Mouse (Mus musculus): Measurements from ENCODE around the gene Rpl21. TPM values are rescaled to one million over a fixed set of nuclear protein-coding genes. Genes with fewer than 3 reads are reported as not detected.

Gene Rpl21
- total RNA-seq, 1 experiment from 2014 or later: 347 TPM

DNA sequence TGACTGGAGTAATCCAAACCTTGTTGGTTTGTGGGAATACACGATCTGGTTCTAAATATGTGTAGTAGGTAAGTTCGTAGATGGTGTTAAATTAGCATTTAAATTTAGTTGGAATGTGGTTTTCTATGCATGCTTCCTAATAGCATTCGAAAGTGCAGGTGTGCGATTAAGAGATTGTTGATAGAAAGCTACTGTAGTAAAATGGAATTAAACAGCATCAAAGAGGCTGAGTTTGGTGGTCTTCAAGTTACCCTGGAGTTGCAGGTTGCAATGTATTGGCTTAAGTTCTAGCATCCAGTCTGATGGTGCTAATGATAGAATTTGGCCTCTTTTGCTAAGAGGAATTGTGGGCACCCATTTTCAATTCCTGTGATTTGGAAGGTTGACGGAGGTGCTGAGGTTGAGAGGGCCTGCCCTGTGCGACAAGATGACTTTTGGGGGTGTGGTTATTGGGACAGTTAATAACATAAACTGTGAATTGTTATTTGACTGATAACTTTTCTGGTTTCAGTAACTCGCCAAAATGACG is 1.0 kb downstream of the Rpl21 start:
- DNase-seq: no peak

DNA sequence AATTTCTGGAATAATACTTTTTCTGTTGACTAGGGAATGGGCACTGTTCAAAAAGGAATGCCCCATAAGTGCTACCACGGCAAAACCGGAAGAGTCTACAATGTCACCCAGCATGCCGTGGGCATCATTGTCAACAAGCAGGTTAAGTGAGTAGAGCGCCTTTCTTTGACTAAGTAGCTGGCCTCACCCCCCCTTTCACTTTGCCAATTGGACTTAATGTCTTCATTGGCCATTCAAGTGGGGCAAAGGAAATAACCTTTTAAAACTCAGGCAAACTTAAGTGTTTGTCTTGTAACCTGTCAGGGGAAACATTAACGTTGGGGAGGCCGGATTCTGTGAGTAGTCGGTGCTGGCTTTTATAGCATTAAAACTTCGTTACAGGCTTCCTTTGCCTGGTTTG is 2.3 kb downstream of the Rpl21 start:
- DNase-seq: no peak

DNA sequence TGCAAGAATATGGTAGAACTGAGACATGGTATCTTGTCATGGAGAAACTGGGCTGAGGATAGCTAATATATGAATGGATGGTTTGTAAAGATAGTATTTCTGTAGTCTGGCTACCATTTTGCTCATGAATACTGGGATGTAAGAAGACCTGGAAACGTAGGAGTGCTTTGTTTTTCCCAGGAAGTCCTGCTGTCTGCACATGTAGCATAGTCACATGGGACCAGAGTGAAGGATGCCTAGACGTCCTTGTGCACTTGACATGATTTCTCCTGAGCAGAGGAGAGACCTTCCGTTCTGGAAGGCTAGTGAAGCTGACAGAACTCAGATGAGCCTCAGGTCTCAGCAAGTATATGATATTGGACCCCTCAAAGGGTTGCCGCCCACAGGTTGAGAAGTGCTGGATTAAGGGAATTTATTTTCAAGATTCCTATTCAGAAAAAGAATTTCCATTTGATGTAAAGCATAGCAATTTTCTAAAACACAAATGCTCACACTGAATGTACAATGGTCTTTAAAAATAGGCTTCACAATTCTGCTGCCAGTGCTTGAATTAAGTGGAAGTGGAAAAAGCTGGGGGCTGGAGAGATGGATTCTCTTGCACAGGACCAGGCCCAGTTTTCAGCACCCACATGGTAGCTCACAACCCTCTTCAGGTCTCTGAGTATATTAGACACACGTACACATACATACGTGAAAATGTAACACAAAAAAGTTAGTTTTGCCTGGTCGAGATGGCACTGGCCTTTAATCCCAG is 5.5 kb downstream of the Rpl21 start:
- DNase-seq: no peak

DNA sequence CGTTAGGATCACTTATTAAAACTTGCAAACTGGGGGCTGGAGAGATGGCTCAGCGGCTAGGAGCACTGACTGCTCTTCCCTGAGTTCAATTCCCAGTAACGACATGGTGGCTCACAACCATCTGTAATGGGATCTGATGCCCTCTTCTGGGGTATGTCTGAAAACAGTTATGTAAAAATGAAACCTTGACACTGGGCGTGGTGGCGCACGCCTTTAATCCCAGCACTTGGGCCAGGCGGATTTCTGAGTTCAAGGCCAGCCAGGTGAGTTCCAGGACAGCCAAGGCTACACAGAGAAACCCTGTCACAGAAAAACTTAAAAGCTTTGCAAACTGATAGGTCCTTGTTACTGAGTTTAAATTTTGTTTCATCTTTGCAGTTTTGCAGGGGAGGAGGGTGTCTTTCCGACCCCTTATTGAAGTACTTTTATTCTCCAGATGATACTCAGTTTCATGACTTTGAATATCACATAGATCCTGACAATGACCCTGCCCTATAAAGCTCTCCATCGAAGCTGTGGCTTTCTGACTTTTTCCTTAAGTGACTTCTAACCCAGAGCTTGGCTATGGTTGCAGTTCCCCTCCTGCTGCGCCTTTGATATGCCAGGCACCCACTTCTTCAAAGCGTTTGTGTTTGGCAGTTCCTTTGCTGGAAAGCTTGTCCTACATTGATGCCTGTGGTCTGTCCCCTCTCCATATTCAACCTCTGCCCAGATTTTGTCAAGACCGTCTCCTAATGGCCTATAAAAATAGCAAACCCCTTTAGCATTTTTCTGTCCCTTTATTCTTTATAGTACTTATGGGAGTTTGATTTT is 6.4 kb downstream of the Rpl21 start:
- no peak for DNase-seq

DNA sequence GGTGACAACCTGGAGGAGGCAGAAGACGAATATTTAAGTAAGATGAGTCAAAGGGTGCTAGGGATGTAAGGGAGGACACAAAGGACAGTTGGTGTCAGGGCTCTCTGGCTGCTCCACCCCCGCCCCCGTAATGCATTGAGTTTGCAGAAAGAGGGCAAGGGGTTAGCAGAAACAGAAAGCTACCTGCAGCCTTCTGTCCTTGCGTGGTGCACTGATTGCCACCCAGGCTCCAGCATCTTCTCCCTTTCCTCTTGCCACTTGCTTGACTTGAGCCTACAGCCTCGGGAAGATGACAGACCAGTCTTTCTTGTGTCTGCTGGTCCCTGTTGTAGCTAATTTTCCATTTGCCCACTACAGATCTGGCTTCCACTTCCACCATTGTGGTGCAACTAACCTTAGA is 7.1 kb downstream of the Rpl21 start:
- no peak for DNase-seq

DNA sequence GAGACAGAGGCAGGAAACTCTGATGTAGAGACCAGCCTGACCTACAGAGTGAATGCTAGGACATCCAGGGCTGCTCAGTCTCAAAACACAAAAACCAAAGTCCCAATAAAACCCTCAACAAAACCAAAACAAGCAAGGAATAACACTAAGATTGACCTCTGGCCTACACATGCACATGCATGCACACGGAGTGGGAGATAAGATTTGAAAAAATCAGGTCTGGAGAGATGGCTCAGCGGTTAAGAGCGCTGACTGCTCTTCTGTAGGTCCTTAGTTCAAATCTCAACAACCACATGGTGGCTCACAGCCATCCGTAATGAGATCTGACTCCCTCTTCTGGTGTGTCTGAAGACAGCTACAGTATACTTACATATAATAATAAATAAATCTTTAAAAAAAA is 7.7 kb downstream of the Rpl21 start:
- DNase-seq: no peak

DNA sequence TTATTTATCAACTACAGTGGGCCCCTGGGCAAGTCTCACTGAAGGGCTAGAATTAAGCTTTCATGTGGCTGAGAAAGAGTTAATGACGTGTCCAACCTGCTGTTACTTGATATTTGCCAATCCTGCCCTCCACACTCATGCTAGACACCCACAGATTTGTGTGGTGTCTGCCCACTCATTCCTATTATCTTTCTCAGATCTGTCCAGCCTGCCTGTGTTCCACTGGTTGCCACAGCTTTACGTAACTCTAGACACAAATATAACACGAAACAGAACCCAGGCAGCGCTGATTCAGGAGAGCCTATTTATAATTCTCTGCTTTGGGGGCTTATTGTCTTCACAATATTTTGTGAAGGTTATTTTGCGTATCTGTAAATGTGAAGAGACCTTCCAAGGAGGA is 8.6 kb downstream of the Rpl21 start:
- no peak for DNase-seq

DNA sequence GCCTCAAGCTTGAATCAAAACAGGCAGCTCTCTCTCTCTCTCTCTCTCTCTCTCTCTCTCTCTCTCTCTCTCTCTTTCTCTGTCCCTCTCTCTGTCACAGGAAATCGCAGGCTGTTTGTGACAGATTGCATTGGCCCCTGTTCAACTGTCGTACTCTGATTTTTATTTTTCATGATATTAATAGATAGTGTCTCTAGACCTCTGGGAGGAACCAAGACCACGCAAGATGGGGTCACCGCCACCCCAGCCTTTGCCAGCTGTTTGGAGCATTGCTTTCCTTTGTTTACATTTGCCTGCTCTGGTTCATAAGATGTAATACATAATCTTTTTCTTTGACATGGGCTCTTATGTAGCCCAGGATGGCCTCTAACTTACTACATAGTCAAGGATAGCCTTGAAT is 9.3 kb downstream of the Rpl21 start:
- DNase-seq: no peak

DNA sequence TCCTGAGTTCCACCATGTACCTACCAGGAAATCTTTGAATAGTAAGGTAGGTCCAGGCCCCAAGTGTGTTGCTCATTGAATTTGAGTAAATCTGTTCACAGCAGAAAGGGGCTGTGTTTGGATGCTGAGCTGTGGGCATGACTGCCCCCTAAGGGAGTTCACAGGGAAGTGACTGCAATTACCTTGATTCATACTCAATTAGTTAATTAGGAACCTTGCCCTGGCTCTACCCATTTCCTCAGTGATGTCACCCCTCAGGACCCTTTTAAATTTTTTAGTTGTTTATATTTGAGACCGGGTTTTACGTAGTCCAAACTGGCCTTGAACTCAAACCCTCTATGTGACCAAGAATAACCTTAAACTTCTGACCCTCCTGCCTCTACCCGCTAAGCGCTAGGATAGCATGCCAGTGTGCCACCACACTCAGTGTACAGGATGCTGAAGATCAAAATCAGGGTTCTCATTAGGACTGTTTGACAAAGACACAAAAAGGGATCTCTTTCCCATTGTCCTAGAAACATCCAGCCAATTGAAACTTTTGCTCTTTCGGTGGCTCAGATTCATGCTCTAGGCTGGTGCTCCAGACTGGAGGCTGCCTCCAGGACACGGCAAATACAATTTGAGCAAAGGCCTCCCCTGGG is 11.7 kb downstream of the Rpl21 start:
- DNase-seq: no peak

DNA sequence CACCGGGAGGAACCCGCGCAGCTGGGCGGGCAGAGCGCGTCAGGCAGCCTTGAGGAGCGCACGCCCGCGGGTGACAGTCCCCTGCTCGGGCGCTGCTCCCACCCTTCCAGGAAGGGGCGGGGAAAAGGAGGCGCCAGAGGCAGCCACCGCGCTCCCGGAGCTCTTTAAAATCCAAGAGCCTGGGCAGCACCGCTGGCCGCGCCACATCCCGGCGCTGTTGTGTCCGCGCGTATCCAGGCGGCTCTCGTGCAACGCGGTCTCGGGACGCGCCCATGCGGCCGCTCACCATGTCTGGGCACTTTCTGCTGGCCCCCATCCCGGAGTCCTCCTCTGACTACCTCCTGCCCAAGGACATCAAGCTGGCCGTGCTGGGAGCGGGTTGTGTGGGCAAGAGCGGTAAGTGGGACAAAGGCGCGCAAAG is 12.3 kb downstream of the Rpl21 start, which contains the start of gene Rasl11a:
Gene Rasl11a (plus strand): TSS at position 127 of the 421 bp plus-strand sequence.
- peak; percentile 93 for DNase-seq

DNA sequence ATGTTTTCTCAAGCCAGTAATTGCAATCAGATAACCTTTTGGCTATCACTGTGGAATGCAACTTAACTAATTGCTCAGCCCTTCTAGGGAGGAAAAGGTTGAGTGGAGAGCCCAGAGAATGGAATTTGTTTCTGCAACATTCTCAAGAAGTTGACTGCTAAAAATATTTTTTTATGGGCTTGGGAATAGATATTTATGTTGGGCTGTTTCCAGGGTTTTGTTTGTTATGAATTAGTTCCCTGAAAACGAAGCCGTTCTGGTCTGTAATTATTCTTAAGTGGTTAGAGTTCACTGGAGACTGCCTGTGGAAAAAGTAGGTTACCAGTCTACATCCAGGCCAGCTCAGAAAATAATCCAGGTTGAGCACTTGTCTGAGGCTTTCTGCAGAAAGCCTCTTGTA is 13.8 kb downstream of the Rpl21 start:
- no peak for DNase-seq

DNA sequence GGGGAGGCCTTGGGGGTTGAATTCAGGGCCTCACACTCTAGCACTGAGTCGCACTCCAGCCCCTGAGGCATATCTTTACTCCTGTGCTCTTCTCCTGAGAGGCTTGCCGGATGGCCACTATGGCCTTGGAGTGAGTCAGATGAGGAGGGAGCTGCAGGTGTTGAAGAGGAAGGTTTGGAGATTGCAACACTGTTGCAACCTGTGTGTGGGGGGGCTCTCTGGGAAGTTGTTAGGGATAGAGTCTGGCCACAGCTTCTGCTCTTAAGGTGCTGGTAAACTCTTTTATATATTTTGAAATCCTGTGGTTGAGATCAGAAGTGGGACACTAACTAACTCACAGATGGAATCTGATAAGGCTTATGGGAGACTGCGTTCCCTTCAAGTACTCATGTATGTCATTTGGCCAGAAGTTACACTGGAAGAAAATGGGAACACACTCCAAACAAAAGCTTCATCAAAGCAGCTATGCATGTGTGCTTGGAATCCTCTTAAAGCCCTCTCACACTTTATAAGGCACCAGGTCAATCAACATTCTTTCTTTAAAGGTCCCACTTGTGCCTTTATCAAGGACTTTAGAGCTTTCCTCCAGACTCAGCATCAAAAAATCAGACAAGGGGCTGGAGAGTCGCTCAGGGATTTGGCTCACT is 16.4 kb downstream of the Rpl21 start:
- no peak for DNase-seq

DNA sequence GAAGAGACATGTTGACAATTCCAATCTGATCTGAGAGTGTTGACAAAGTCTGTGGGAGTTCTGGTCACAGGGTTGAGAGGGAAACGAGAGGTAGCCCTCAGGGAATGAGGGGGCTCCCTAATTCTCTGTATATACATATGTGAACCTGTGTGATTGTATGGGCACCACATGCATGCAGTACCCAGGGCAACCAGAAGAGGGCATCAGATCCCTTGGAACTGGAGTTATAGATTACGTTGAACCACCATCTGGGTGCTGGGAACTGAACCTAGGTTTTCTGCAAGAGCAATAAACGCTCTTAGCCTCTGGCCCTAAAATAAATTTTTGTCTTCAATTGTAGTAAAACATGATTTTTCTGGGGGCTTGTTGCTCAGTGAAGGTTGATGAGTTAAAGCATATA is 23.4 kb downstream of the Rpl21 start:
- DNase-seq: no peak

DNA sequence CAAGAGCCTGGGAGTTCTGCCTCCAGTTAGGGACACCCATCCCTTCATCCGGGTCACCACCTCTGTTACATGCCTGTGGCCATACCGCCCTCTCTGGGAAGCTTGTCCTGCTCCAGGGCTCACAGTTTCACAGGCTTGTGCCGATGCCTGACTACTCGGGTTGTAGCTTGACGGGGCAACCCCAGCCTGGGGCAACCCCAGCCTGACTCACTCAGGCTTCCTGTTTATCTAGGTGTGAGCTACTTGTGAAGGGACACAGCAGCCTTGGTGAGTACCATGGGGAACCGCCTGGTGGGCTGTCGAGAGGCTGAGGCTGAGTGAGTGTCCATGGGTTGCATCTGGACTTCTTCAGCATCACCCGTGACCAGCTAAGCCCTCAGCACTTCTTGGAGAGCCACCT is 24.9 kb downstream of the Rpl21 start:
- DNase-seq: no peak

DNA sequence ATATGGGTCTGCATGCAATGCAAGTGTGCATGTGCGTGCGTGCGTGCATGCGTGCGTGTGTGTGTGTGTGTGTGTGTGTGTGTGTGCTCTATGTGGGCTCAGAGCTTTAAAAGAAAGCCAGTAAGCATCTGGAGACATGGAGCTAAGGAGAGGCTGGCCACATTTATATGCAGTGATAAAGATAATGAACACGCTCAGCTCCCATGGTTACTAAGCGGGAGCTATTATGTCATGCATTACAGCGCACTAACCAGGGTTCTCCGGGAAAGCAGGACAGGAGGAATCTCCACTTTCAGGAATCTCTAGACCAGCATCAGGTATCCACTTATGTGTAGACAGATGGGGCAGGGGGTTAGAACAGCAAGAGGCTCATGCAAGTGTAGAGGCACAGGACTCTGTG is 26.1 kb downstream of the Rpl21 start:
- DNase-seq: no peak

DNA sequence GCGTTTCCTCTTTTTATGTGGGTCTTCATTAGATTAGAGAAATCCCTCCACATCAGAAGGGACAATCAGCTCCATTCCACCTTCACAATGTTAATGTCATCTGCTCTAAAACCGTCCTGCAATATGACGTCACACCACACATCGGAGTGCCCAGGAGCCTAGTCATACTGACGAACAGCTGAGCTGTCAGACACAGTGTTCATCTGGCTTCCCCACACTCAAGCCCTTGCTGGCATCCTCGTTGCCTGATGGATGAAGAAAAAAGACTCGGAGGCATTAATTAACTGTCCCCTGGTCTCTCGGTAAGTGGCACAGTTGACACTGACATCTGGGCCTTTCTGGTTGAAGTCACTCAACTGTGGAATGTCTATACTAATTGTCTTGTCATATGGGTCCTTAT is 26.6 kb downstream of the Rpl21 start:
- no peak for DNase-seq

DNA sequence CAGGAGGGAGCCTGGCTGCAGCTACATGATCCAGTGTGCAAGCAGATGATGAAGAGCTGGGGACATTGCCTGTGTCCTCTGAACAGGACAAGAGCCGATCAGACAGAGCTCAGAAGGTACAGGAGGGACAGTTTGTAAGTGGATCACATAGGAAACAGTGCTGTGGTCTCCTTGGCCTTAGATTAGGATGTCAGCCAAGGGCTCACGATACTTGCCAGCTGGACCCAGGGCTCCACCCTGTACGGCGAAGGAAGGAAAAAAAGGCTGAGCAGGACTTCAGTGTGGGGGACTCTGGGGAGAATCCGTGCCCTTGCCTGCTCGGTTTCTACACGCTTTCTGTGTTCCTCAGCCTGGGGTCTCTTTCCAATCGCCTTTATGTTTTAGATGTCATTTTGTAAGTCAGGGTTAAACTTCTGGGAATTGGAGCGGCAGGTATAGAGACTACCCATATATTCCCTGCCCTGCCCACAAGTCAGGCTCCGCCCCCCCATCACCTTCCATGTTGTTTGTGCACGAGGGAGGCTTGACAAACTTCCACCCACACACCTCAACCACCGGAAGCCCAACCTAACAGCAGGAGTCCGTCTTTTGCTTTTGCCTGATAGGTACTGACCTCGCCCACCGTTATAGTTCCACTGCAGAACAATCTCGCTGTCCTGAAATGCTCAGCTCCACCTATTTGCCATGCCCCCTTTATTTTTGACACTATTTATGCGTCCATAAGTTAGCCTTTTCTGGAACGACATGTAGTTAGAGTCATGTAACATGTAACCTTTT is 27.7 kb downstream of the Rpl21 start:
- no peak for DNase-seq

DNA sequence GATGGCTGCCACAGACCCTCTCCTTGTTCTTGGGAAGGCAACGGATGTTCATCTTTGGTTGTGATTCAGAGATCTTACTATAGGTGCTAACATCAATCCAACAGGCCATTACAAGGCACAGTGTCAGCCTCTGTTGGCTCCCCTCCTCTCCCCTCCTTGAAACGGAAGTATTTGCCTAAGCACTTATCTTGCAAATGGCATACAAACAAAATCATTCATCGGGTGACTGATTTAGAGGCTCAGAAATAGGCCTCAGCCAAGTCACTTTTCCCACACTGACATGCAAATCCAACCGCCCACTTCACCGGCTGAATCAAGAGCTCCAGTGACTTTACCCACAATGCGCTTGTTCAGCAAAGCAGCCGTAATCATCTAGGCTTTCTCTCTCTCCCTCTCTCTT is 28.9 kb downstream of the Rpl21 start:
- DNase-seq: no peak

DNA sequence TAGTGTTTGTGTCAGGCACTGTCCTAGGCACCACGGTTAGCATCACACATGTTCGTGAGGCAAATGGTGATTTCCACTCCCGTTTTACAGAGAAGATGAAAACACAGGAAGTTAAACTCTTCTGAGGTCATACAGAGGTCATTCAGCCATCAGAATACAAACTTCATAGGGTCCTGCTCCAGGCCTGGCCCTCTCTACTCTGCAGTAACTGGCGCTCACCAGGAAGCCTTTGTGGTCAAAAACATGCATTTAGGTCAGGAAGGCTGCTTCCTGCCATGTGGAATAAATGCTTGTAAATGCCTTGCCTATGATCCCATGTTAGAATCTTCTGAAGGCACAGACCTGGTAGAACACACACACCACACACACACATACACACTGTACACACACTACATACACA is 32.8 kb downstream of the Rpl21 start:
- no peak for DNase-seq

DNA sequence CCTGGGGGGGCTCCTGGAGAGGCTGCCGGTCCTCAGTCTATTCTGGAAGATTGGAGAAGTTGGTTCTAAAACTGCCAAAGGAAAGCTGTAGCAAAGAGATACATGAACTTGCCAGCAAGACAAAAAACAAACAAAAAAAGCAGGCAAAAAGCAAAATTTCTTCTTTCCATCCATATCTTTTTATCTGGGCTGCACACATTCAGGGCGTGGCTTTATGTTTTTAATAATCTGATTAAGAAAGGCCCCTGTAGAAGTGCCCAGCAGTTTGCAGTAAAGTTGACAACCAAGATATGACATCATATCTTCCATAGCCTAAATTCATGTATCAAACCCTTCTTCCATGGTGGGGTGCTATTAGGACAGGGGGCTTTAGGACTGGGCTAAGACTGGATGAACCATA is 33.6 kb downstream of the Rpl21 start:
- DNase-seq: no peak

DNA sequence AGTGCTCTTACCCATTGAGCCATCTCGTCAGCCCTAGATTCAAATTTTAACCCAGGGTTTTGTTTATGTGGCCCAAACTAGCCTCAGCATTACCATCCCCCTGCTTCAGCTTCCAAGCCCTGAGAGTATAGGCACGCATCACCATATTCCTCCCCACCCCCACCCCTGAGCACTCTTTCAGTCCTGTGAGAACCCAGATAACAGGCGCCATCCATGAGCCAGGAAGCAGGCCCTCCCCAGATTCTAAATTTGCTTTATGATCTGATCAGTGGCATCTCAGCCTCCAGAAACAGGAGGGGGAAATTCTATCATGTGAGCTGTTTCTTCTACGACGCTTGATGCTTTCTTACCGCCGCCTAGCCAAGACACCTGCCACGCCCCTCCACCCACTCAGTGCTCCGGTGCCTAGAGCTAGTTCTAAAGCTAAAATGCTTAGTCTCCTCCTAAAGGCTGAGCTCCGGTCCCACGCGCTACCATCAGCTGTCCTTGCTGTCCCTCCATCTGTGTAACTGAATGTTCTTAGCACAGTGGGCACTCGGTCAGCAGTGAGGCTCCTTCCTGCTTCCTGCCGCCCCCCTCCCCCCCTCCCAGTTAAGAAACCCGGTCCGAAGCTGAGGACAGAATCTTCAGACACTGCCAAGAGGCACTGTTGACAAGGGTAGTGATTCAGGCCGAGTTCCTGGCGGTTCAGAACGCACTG is 34.7 kb downstream of the Rpl21 start:
- DNase-seq: peak; percentile 39

Measured in adrenal gland, postnatal 14 days (tissue).